ENCODE assay signal across 34 mouse cellular contexts in genomic region chr11:114861057-114861456, GRCm38 (mm10). TPM values are rescaled to one million over a fixed set of nuclear protein-coding genes. Genes with fewer than 3 reads are reported as not detected.
"Had no signal": no experiment of that assay in that cellular context is flagged by ENCODE, and none has a peak within 500 bp of the region (broad histone marks: within the 10 kb centered on the region; RNA-seq: fewer than 3 reads in every experiment).

No protein-coding gene starts in this region.

- H3K36me3 ChIP-seq: hindbrain, embryonic 12.5 days; hindbrain, embryonic 13.5 days; hindbrain, embryonic 15.5 days; intestine, embryonic 15.5 days had no signal

- H3K4me3 ChIP-seq: heart, embryonic 10.5 days; heart, embryonic 12.5 days; heart, embryonic 13.5 days; heart, embryonic 15.5 days; hindbrain, embryonic 10.5 days; hindbrain, embryonic 12.5 days; hindbrain, embryonic 13.5 days; hindbrain, embryonic 15.5 days; intestine, embryonic 15.5 days; kidney, embryonic 15.5 days; layer of hippocampus, adult 2 months; left cerebral cortex, adult 2 months had no signal

- H3K9me3 ChIP-seq: heart, embryonic 10.5 days; heart, embryonic 12.5 days; heart, embryonic 13.5 days; heart, embryonic 15.5 days; hindbrain, embryonic 12.5 days; hindbrain, embryonic 13.5 days; hindbrain, embryonic 15.5 days; intestine, embryonic 15.5 days; kidney, embryonic 15.5 days had no signal

- H3K27me3 ChIP-seq: heart, embryonic 12.5 days; heart, embryonic 13.5 days; heart, embryonic 15.5 days; hindbrain, embryonic 12.5 days; hindbrain, embryonic 15.5 days; intestine, embryonic 15.5 days; kidney, embryonic 15.5 days had no signal

- H3K9ac ChIP-seq: heart, embryonic 12.5 days; heart, embryonic 13.5 days; heart, embryonic 15.5 days; hindbrain, embryonic 12.5 days; hindbrain, embryonic 13.5 days; hindbrain, embryonic 14.5 days; hindbrain, embryonic 15.5 days; intestine, embryonic 15.5 days; kidney, embryonic 15.5 days had no signal

- H3K27ac ChIP-seq: heart, embryonic 10.5 days; heart, embryonic 13.5 days; heart, embryonic 15.5 days; hindbrain, embryonic 10.5 days; hindbrain, embryonic 12.5 days; hindbrain, embryonic 13.5 days; hindbrain, embryonic 14.5 days; hindbrain, embryonic 15.5 days; hindbrain, postnatal 0 days; intestine, embryonic 15.5 days; kidney, embryonic 15.5 days; kidney, postnatal 0 days; layer of hippocampus, adult 2 months; left cerebral cortex, adult 2 months had no signal

- H3K4me2 ChIP-seq: heart, embryonic 11.5 days; heart, embryonic 12.5 days; heart, embryonic 13.5 days; heart, embryonic 15.5 days; hindbrain, embryonic 12.5 days; hindbrain, embryonic 13.5 days; hindbrain, embryonic 14.5 days; hindbrain, embryonic 15.5 days; intestine, embryonic 15.5 days; kidney, embryonic 15.5 days had no signal

- ATAC-seq: hindbrain, embryonic 16.5 days; hindbrain, postnatal 0 days; inflammation-experienced regulatory T-cells, adult 6 months; intestine, embryonic 15.5 days; intestine, embryonic 16.5 days; intestine, postnatal 0 days had no signal

- DNase-seq: heart, postnatal 10 days; heart, postnatal 14 days; heart, postnatal 36 days; heart, postnatal 4 days; kidney, adult 11 months; kidney, adult 18-20 months; kidney, adult 9 months; kidney, postnatal 10 days; kidney, postnatal 14 days; kidney, postnatal 36 days; kidney, postnatal 4 days; layer of hippocampus, adult 9-11 months; layer of hippocampus, postnatal 36 days had no signal

RNA-seq across cellular contexts. Expression of gene Gprc5c, which starts 10.1 kb away (rescaled TPM):
- total RNA-seq: hematopoietic stem cell, adult 5-6 weeks had no signal
- polyA plus RNA-seq: inflammation-experienced regulatory T-cells, adult 6 months had no signal
